Mouse (Mus musculus) R1 (cell line): ENCODE measurements around the gene Mbnl1.

Source experiments
- DNase-seq: peaks from one replicate; pipeline ENCODE4 v3.0.0-alpha.2; 2018; ENCODE audit warnings: low read depth, low spot score

Gene Mbnl1

GRCm38 (mm10) chr3:60568171-60568684 is 95.6 kb downstream of the Mbnl1 start:
- no peak for DNase-seq

DNA sequence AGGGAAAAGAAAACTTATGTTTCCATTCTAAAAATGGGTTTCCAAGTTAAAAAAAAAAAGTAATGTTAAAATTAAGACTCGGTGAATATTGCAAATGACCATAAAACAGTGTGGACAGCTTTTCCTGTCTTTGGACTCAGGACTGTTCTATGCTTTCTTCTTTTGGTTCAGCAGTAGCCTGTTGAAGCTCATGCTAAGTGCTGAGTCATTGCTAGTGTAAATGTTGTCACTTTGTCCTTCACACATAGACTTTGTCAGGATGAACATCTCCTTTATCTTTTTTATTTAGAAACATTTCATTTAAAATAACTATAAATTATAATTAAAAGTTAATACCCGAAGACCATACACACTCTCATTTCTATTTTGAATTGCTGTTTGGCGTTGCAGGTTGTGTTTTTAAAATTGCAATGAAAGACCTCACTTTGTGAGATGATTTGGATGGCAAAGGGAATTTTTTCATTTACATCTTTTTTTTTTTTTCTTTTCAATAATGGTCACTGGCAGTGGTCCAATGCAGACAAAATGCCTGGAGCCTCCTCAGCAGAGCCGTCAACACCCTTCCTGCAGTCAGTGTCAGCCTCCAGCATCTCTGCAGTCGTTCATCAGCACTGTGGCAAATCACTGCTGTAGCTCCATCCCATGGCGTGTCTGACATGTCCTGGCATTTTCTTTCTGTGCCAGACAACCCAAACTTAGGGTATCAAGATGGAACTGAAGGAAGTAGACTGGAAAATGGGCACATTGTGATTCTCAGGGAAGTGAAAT is 96.4 kb downstream of the Mbnl1 start:
- no peak for DNase-seq

DNA sequence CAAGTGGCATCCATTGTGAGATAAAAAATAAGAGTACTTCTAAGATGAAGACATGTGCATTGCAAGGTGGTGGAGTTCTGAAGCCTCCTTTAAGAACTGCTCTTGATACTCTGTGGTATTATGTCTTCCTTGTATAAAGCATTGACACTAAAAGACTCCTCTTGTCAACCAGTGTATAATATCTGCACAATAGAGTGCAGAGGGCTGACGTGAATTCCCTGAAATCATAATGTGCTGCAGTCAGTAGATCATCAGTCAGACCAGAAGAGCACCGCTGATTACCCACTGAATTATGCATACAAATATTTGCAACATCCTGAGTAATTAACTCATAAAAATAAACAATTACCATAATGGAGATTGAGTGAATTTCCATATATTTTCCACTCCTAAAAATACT is 97.2 kb downstream of the Mbnl1 start:
- DNase-seq: no peak

DNA sequence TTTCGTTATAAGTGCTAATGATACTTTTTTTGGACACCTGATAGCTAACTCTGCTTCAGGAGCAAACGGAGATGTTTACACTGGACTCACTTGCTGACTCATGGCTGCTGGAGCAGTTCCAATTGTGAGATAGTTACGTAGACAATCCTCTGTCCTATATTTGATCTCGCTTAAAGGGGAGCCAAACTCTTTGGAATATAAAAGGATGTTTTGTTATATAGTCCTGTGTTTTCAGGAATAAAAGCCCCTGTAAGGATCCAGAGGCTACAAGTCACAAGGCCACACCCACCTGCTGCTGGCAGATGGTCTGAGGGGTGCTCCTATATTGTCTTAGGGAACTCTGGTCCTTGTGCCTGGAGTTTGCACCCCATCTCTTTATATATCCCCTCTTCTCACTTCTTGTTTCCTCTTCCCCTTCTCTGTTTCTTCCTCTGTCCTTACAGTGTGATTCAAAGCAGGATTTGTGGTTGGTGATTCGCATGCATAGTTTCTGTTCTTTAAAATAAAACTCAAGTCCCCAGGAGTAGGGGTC is 97.9 kb downstream of the Mbnl1 start:
- peak; percentile 35 for DNase-seq

GRCm38 (mm10) chr3:60571493-60571892 is 98.9 kb downstream of the Mbnl1 start:
- DNase-seq: no peak

- DNase-seq: no peak
Measured at GRCm38 (mm10) chr3:60574199-60574598, 101.6 kb downstream of the Mbnl1 start.

GRCm38 (mm10) chr3:60574849-60575524 is 102.4 kb downstream of the Mbnl1 start:
- DNase-seq: no peak

DNA sequence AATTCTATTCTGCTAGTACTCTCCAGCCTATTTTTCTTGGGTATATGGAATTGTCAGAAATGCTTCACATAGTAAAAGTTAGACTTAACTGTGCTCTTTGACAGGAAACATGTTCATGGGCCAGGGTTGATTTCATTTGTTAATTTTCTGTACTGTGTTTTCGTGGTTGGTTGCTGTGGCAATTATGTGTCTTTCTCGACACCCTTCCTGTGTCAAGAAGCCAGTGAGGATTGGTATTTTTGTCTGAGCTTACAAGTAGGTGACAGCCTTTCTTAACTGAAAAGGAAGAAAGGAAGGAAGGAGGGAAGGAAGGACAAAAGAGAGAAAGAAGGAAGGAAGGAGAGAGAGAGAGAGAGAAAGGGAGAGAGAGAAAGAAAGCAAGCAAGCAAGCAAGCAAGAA is 103.3 kb downstream of the Mbnl1 start:
- DNase-seq: no peak

DNA sequence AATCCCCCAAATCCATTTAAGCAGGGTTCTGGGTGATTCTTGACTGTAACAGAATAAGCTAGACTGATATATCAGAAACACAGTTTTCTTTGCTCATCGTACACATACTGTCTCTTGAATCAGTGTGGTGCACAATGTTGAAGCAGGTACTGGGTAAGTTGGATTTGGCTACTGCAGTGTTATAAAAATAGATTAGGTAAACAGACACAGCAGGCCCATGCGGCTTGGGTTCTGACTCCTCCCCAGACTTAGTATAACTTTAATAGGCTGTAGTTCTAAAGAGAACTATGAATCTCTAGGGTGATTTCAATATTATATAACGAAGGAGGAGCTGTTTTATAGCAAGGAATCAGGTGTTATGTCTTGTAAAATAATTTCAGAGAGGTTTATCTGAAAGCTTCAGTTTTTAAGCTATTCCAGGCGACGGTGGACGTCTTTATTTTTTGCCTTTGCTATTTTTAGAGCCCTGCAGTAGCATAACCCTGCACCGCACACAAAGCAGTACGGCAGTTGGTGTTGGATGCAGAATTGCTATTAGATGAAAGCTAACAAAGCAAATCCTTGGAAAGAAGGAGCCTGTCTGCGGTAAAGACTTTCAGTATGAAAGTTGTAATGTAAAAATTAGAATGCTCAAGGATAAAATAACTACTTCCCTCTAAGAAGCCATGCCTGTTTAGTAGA is 103.9 kb downstream of the Mbnl1 start:
- no peak for DNase-seq

DNA sequence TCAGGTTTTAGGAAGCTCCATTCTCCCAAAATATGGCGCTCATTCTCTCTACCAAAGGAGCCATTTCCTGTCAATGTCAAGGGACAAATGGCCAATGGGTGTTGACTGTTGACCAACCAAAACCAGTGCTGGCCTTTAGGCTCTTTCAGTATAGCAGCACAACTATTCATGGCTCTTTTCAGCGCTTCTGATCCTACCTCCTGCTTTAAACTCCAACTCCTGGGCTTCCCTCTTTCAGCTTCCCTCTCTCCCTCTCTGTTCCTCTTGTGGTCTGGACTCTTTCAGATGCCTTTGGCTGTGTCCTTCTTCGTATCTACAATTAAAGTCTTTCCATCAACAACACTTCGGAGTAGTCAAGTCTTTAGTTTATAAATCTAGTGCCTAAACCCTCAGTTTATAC is 107.2 kb downstream of the Mbnl1 start:
- no peak for DNase-seq

DNA sequence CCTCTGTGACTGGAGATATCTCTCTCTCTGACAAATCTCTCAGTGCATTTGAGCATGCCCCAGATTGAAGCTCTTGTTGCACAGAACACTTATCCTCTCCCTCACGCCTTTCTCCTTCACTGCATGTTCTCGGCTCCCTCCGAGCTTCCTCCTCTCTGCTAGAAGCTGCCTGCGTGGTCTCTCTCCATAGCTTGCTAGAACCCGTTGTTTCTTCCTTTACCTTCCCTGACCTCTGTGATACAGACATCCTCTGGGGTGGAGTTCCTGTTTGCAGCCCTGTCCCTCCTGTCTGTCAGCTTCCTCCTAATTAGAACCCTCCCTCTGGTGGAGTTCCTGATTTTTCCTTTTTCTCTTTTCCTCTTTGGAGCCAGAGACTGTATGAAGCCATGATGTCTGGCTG is 108.1 kb downstream of the Mbnl1 start:
- DNase-seq: no peak

- no peak for DNase-seq
Measured at GRCm38 (mm10) chr3:60582154-60582553, 109.5 kb downstream of the Mbnl1 start.

DNA sequence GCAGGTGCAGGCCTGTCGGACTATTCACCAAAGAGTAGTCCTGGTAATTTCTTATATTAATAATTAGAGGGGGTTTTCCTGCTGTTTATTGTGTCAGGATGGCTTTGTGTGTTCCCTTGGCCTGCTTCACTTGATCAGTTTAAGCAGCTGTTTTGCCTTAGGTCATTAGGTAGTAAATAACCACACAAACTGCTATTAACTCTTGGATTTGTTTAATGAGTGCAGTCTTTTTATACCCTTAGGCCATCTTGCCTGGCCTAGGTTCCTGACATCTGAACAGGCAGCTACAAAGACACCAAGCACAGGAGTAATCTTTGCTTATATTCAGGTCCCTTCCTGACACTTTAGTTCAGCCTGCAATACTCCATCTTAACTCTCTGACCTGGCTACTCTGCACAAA is 110.0 kb downstream of the Mbnl1 start:
- DNase-seq: no peak

- no peak for DNase-seq
Measured at GRCm38 (mm10) chr3:60584704-60585103, 112.1 kb downstream of the Mbnl1 start.

GRCm38 (mm10) chr3:60586046-60586445 is 113.4 kb downstream of the Mbnl1 start:
- no peak for DNase-seq

GRCm38 (mm10) chr3:60587149-60587548 is 114.5 kb downstream of the Mbnl1 start:
- DNase-seq: no peak

DNA sequence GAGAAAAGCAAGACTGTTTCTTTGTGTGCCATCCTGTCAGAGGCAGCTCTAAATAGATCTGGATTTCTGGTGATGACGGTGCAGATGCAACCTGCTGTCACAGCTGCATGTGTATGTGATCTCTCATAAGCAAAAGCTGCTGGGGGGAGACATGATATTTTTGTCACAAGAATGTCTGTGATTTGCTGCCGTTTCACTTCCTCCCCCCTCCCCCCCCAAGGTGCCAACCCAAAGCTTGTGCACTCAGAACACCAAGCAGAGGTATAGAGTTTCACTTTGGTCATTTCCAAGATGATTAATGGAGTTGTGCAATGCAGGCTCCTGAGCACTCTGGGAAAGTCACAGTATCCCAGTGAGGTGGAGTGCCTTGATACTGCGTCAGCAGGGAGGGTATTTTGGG is 116.7 kb downstream of the Mbnl1 start:
- no peak for DNase-seq

- no peak for DNase-seq
Measured at GRCm38 (mm10) chr3:60595606-60596005, 123.0 kb downstream of the Mbnl1 start.

DNA sequence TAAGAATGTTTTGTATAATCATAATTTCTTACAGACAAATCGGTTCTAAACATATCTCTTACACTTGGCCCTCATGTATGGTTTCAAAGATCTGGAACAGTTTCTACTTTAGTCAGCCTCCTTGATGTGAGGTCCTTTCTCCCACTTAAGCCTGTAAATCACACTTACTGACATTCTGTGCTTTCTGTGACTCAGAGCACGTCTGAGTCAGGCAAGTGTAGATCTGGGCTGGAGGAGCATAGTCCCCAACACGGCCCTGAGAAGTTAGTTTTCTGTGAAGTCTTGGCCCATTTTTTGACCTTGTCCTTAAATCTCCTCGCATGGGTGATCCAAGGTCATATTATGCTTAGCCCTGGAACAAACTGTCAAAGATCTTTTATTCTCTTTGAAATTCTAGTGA is 124.4 kb downstream of the Mbnl1 start:
- no peak for DNase-seq

DNA sequence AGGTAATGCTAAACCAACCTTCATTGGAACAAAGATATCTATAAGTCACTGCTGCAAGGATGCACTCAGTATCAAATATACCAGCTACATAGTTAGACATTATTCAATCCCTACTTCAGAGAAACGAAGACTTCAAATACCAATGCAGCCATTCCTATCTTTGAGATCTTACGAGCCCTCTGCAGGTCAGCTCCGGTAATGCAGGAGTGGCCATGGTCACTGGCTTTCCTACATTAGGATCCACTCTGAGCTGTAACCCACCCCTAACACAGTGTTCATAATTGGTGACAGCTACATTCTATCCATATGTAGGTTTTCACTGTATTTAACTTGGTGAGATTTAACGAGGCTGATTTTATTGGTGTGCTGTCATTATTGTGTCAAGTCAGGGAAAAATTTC is 129.1 kb downstream of the Mbnl1 start:
- DNase-seq: peak; percentile 55

- no peak for DNase-seq
Measured at GRCm38 (mm10) chr3:60602923-60603549, 130.4 kb downstream of the Mbnl1 start.

GRCm38 (mm10) chr3:60603637-60604036 is 131.0 kb downstream of the Mbnl1 start:
- DNase-seq: no peak
